Mouse (Mus musculus) MEL (cell line): ENCODE results near the gene Nuak2.

Experiments used
- CTCF ChIP-seq, 3 experiments: IDR thresholded peaks in 2 of 3; conservative IDR thresholded peaks in 1 of 3; 2 replicates each; pipeline ENCODE4 v1.5.1; 2011 to 2012; ENCODE audit warnings: low read length in 3 of 3, low read depth in 2 of 3, mild to moderate bottlenecking in 2 of 3, improper control_type of control experiment in 1 of 3, inconsistent platforms in 1 of 3, mixed read lengths in 1 of 3, moderate library complexity in 1 of 3; ENCODE audit not compliant: control insufficient read depth in 1 of 3, insufficient read depth in 1 of 3, poor library complexity in 1 of 3, severe bottlenecking in 1 of 3
- EP300 ChIP-seq, 2 experiments: IDR thresholded peaks; 2 replicates each; pipeline ENCODE4 v1.6.1; 2011; ENCODE audit warnings: improper control_type of control experiment in 2 of 2, low read length in 2 of 2, low read depth in 1 of 2, mild to moderate bottlenecking in 1 of 2
- MAX ChIP-seq: IDR thresholded peaks from 2 replicates; pipeline ENCODE4 v1.6.1; 2011; ENCODE audit warnings: low read length, improper control_type of control experiment
- POLR2A ChIP-seq, 2 experiments: IDR thresholded peaks; 2 replicates each; pipeline ENCODE4 v1.6.1; 2011 to 2012; ENCODE audit warnings: low read length in 2 of 2, mild to moderate bottlenecking in 2 of 2, control low read depth in 1 of 2, improper control_type of control experiment in 1 of 2, low read depth in 1 of 2, moderate library complexity in 1 of 2; ENCODE audit not compliant: control insufficient read depth in 1 of 2, insufficient read depth in 1 of 2, poor library complexity in 1 of 2
- RCOR1 ChIP-seq: IDR thresholded peaks from 2 replicates; pipeline ENCODE4 v1.6.1; 2012; ENCODE audit warnings: low read depth, mild to moderate bottlenecking, inconsistent platforms, low read length, improper control_type of control experiment
- SMC3 ChIP-seq: IDR thresholded peaks from 2 replicates; pipeline ENCODE4 v1.6.1; 2011; ENCODE audit warnings: low read depth, low read length, improper control_type of control experiment
- UBTF ChIP-seq: IDR thresholded peaks from 2 replicates; pipeline ENCODE4 v1.6.1; 2012; ENCODE audit warnings: low read depth, mild to moderate bottlenecking, inconsistent platforms, low read length, improper control_type of control experiment, moderate library complexity, borderline replicate concordance; ENCODE audit not compliant: insufficient read depth

- TF ChIP-seq POLR2A (IDR thresholded peaks at IDR 0.05; ENCODE audit: control insufficient read depth in 1 of 2, insufficient read depth in 1 of 2, low read depth in 1 of 2, low read length in 2 of 2, poor library complexity in 1 of 2) (no peak), EP300 (IDR thresholded peaks at IDR 0.05; ENCODE audit: low read depth in 1 of 2, low read length in 2 of 2) (no peak), MAX (no peak), SMC3 (no peak), CTCF (IDR thresholded peaks at IDR 0.05 in 2 of 3, conservative IDR thresholded peaks at IDR 0.05 in 1 of 3; ENCODE audit: control insufficient read depth in 1 of 3, insufficient read depth in 1 of 3, low read depth in 2 of 3, low read length in 3 of 3, poor library complexity in 1 of 3, severe bottlenecking in 1 of 3) (no peak), UBTF (no peak), RCOR1 (no peak)
Measured at GRCm38 (mm10) chr1:132306808-132307207, 9.1 kb upstream of the Nuak2 start.
